Mouse (Mus musculus) thymus, adult 2 months (tissue): ENCODE results near the gene Dnajb8.

Experiments used
- CTCF ChIP-seq: fragments of 200-500 bp; IDR thresholded peaks from 2 replicates; pipeline ENCODE4 v1.5.1; 2012; ENCODE audit warnings: mild to moderate bottlenecking, control low read depth, low read length, moderate library complexity, borderline replicate concordance; ENCODE audit not compliant: control insufficient read depth, poor library complexity, insufficient read depth; ENCODE audit errors: extremely low read depth
- POLR2A ChIP-seq: fragments of 200-500 bp; IDR thresholded peaks from 2 replicates; pipeline ENCODE4 v1.6.1; 2012; ENCODE audit warnings: mild to moderate bottlenecking, low read length, control low read depth, moderate library complexity; ENCODE audit not compliant: control insufficient read depth, poor library complexity, insufficient read depth; ENCODE audit errors: extremely low read depth

- TF ChIP-seq CTCF (no peak), POLR2A (no peak)
Observed at GRCm38 (mm10) chr6:88202921-88203690, 19.0 kb upstream of the Dnajb8 start.
